Mouse (Mus musculus) heart, adult 2 months (tissue): ENCODE results near the gene Lrp10. TPM values are rescaled to one million over a fixed set of nuclear protein-coding genes. Genes with fewer than 3 reads are reported as not detected.

Source experiments
- DNase-seq, 2 experiments: peaks; one replicate each; pipeline ENCODE4 v3.0.0; 2021
- H3K27ac ChIP-seq: fragments of 200-600 bp; 2 replicates; pipeline ENCODE4 v1.8.1; 2022
- H3K27me3 ChIP-seq: fragments of 200-500 bp; 2 replicates; pipeline ENCODE4 v1.6.1; 2012; ENCODE audit warnings: mild to moderate bottlenecking, low read length, inconsistent platforms, mixed read lengths; ENCODE audit not compliant: control insufficient read depth, insufficient read depth
- H3K36me3 ChIP-seq: fragments of 200-500 bp; 2 replicates; pipeline ENCODE4 v1.6.1; 2012; ENCODE audit warnings: low read length, inconsistent platforms; ENCODE audit not compliant: control insufficient read depth, insufficient read depth
- H3K4me1 ChIP-seq: fragments of 200-500 bp; 2 replicates; pipeline ENCODE4 v1.6.1; 2011; ENCODE audit warnings: low read length; ENCODE audit not compliant: control insufficient read depth, insufficient read depth
- H3K4me3 ChIP-seq: fragments of 200-600 bp; 2 replicates; pipeline ENCODE4 v1.8.1; 2022
- H3K79me2 ChIP-seq: fragments of 200-500 bp; replicated peaks from 2 replicates; pipeline ENCODE4 v1.6.1; 2012; ENCODE audit warnings: mild to moderate bottlenecking, inconsistent platforms, low read length, moderate library complexity, mixed read lengths; ENCODE audit not compliant: control insufficient read depth, insufficient read depth
- H3K9ac ChIP-seq: fragments of 200-500 bp; 2 replicates; pipeline ENCODE4 v1.6.1; 2012; ENCODE audit warnings: low read depth, mild to moderate bottlenecking, control low read depth, inconsistent platforms, low read length, mixed read lengths
- CTCF ChIP-seq: fragments of 200-600 bp; IDR thresholded peaks from 2 replicates; pipeline ENCODE4 v1.8.1; 2022; ENCODE audit warnings: antibody characterized with exemption, mild to moderate bottlenecking, moderate library complexity
- EP300 ChIP-seq: fragments of 200-500 bp; IDR thresholded peaks from 2 replicates; pipeline ENCODE4 v1.6.1; 2011; ENCODE audit warnings: low read depth, low read length, control low read depth; ENCODE audit not compliant: insufficient read depth
- POLR2A ChIP-seq: fragments of 200-500 bp; IDR thresholded peaks from 2 replicates; pipeline ENCODE4 v1.6.1; 2011; ENCODE audit warnings: mild to moderate bottlenecking, low read depth, low read length, control low read depth; ENCODE audit not compliant: insufficient read depth
- WGBS: fragments of 180-500 bp; shearing (Covaris S2); methylation state at CpG from one replicate; pipeline ENCODE4 v1.1.7; 2018; 5-methylcytosine and 5-hydroxymethylcytosine counted together
- intact Hi-C: fragments of 180-260 bp; cut with DNase I; formaldehyde crosslinking; loops from one replicate; pipeline ENCODE4 v1.15.1; 2025
- polyA plus RNA-seq: library from polyadenylated mRNA; depleted of rRNA; stranded (reverse); fragments of >200 nt; gene quantifications from 2 replicates; pipeline ENCODE4 v1.2.3, GENCODE M21; 2012
- total RNA-seq, 2 experiments: library from RNA; stranded (reverse); gene quantifications; 2 replicates each; pipeline ENCODE4 v1.2.3; 2021

Lrp10 gene
- total and polyA plus RNA-seq, 3 experiments = 47.6 to 72.4 (median 60.6) TPM

GRCm38 (mm10) chr14:54463108-54463958 is 604 bp upstream of the Lrp10 start:
- Histone ChIP-seq H3K4me3 (peak overlapping the region; percentile 93), H3K9ac (peak overlapping the region; percentile 88), H3K4me1 (peaks cover 1% of the 10 kb centered on the region), H3K79me2 (no peaks in the 10 kb centered on the region), H3K36me3 (no peaks in the 10 kb centered on the region; the same call in none of the 2 replicates), H3K27ac (peak overlapping the region; percentile 87), H3K27me3 (no peaks in the 10 kb centered on the region)
- no peak for TF ChIP-seq POLR2A
- 14% methylated on average over 12 of the region's 12 CpGs for WGBS
- intact Hi-C loops = loop anchor here (5.0 kb wide), 1 partner anchor 54 kb away; the partner anchor contains the start of gene Prmt5
- no peak for DNase-seq

DNA sequence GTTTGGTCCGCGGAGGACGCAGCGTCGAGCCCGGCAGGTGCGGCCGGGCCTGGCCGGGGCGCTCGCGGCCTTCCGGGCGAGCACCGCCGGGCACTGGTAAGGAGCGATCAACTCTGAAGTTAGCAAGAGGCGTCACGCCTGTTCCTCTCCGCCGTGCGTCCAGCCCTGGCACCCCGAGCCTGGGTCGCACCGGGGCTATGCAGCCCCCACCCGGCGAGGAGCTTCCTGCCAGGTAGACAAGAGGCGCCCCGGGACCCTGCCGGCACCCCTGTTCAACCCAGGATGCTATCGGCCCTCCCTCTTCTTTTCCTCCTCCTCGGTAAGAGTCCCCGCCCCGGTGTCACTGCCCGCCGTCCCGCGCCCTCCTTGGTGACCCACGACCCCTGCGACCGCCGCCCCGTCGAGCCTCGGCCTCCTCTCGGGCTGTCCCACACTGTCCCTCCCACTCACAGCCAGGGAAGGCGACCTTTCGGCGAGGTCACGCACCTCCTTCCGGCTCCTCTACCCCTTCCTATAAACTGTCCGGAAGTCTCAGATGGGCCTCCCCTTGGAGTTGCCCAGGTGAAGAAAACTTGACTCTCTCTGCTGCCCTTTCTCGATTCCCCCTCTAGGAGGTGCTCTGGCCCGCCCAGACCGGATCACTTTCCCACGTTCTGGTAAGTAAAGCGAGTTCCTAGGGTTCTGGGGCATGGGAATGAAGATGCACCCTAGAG is 512 bp downstream of the Lrp10 start:
- intact Hi-C loops = loop anchor here (5.0 kb wide), 1 partner anchor 53 kb away; the partner anchor contains the start of gene Prmt5
- no peaks in the 10 kb centered on the region; the same call in none of the 2 replicates for H3K36me3 ChIP-seq
- no peaks in the 10 kb centered on the region for H3K79me2 ChIP-seq
- peak overlapping the region; percentile 88 for H3K9ac ChIP-seq
- H3K27me3 ChIP-seq = no peaks in the 10 kb centered on the region
- H3K27ac ChIP-seq = peak overlapping the region; percentile 87
- H3K4me3 ChIP-seq = peak overlapping the region; percentile 93
- TF ChIP-seq CTCF (peak; percentile 82), POLR2A (0 out of 2 replicates have a peak, but pooled peaks have one; percentile 12), EP300 (0 out of 2 replicates have a peak, but pooled peaks have one; percentile 16)
- WGBS = under 1% methylated on average over 56 of the region's 57 CpGs
- peak; percentile 71 to 77 for DNase-seq
- peaks cover 1% of the 10 kb centered on the region for H3K4me1 ChIP-seq

GRCm38 (mm10) chr14:54471467-54471866 is 7.5 kb downstream of the Lrp10 start:
- Histone ChIP-seq H3K4me3 (no peak overlapping the region), H3K9ac (no peak overlapping the region), H3K27me3 (peaks cover 2% of the 10 kb centered on the region), H3K79me2 (no peaks in the 10 kb centered on the region), H3K4me1 (peaks cover 2% of the 10 kb centered on the region; the same call in 1 of the 2 replicates), H3K36me3 (no peaks in the 10 kb centered on the region), H3K27ac (no peak overlapping the region)
- no peak for DNase-seq
- WGBS = 97% methylated on average over 2 of the region's 2 CpGs
- intact Hi-C loops = no loop called here
- no peak for TF ChIP-seq CTCF
- TF ChIP-seq POLR2A = 0 out of 2 replicates have a peak, but pooled peaks have one; percentile 14
- no peak for TF ChIP-seq EP300

DNA sequence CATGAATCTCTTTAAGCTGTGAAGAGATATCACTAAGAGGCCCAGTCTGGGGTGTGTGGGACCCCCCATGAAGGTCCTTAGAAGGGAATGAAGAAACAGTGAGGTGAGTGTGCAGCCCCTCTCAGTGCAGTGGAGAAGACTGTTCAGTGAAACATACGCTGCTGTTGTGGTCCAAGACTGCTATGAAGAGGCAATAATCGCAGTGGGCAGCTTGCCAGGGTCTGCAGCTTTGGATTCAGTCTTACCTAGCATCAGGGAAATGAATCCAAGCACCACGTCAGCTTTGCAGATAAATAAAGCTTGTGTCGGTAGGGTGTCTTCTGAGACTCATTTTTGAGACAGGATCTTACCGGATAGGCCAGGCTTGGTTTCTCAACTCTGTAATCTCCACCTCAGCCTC is 8.7 kb downstream of the Lrp10 start:
- no peak overlapping the region for H3K27ac ChIP-seq
- WGBS = 41% methylated on average over 5 of the region's 5 CpGs
- no peaks in the 10 kb centered on the region for H3K79me2 ChIP-seq
- H3K4me3 ChIP-seq = no peak overlapping the region
- intact Hi-C loops = no loop called here
- peaks cover 2% of the 10 kb centered on the region; the same call in 1 of the 2 replicates for H3K4me1 ChIP-seq
- DNase-seq = no peak
- H3K36me3 ChIP-seq = no peaks in the 10 kb centered on the region
- H3K27me3 ChIP-seq = peaks cover 2% of the 10 kb centered on the region
- no peak for TF ChIP-seq CTCF
- no peak for TF ChIP-seq EP300
- TF ChIP-seq POLR2A = no peak
- no peak overlapping the region for H3K9ac ChIP-seq

- DNase-seq = no peak
- Histone ChIP-seq H3K4me1 (peaks cover 2% of the 10 kb centered on the region; the same call in 1 of the 2 replicates), H3K27me3 (peaks cover 4% of the 10 kb centered on the region), H3K36me3 (no peaks in the 10 kb centered on the region), H3K4me3 (no peak overlapping the region), H3K79me2 (no peaks in the 10 kb centered on the region), H3K9ac (no peak overlapping the region), H3K27ac (no peak overlapping the region)
- TF ChIP-seq CTCF (no peak), EP300 (no peak), POLR2A (no peak)
- WGBS = 63% methylated on average over 5 of the region's 5 CpGs
- intact Hi-C loops = no loop called here
These were observed 10.8 kb downstream of the Lrp10 start for GRCm38 (mm10) chr14:54474744-54475143.
